Mouse (Mus musculus): ENCODE results near the gene Slx. TPM values are rescaled to one million over a fixed set of nuclear protein-coding genes. Genes with fewer than 3 reads are reported as not detected.
"Not testable (repeated sequence)": the region's sequence is repeated elsewhere in the genome, so short reads cannot be mapped to it uniquely, and the experiment has no call there.

Slx gene
- total RNA-seq (2021) = not detected in 2 replicates
- long read RNA-seq = 0 reads

- not testable (repeated sequence) for DNase-seq
These were observed at the start of gene Slx for GRCm38 (mm10) chrX:26545465-26545864. Slx (minus strand) TSS chrX:26545565.

Small RNAs within 50 kb of the gene (microRNA-seq; reads per million reads assigned to microRNA genes)
- 0 reads per million in 2 experiments for gene Gm27341

Other genes with a start within 250 kb of the Slx start
- gene Gm2030, start 235.5 kb downstream of the Slx start, total RNA-seq (2021) = not detected in 2 replicates
- not detected in 2 replicates for gene Gm14525, start 157.1 kb upstream of the Slx start, total RNA-seq (2021)

Measured in adrenal gland, postnatal 25 days (tissue).